Mouse (Mus musculus) hindbrain, embryonic 13.5 days (tissue): Measurements from ENCODE around the gene Mtus2. TPM values are rescaled to one million over a fixed set of nuclear protein-coding genes. Genes with fewer than 3 reads are reported as not detected.

Source experiments
- ATAC-seq: fragments of 200-750 bp; cut with Nextera tagmentation; 2 replicates; pipeline ENCODE4 v1.8.0; 2017; ENCODE audit warnings: moderate TSS enrichment; ENCODE audit not compliant: low FRiP score
- H3K27ac ChIP-seq: fragments of 300-500 bp; sonication (generic); 2 replicates; pipeline ENCODE4 v1.5.1; 2015; ENCODE audit warnings: inconsistent platforms, mild to moderate bottlenecking, moderate library complexity
- H3K27me3 ChIP-seq: fragments of 300-500 bp; sonication (generic); 2 replicates; pipeline ENCODE4 v1.6.1; 2015; ENCODE audit warnings: mild to moderate bottlenecking, inconsistent platforms
- H3K36me3 ChIP-seq: fragments of 300-500 bp; sonication (generic); 2 replicates; pipeline ENCODE4 v1.6.1; 2015; ENCODE audit warnings: mild to moderate bottlenecking, inconsistent platforms
- H3K4me1 ChIP-seq: fragments of 300-500 bp; sonication (generic); replicated peaks from 2 replicates; pipeline ENCODE4 v1.6.1; 2015; ENCODE audit warnings: inconsistent platforms
- H3K4me2 ChIP-seq: fragments of 300-500 bp; sonication (generic); 2 replicates; pipeline ENCODE4 v1.6.1; 2015; ENCODE audit warnings: inconsistent platforms, mild to moderate bottlenecking, moderate library complexity
- H3K4me3 ChIP-seq: fragments of 300-500 bp; sonication (generic); 2 replicates; pipeline ENCODE4 v1.5.1; 2015; ENCODE audit warnings: mild to moderate bottlenecking, inconsistent platforms
- H3K9ac ChIP-seq: fragments of 300-500 bp; sonication (generic); 2 replicates; pipeline ENCODE4 v1.6.1; 2015; ENCODE audit warnings: mild to moderate bottlenecking, inconsistent platforms
- H3K9me3 ChIP-seq: fragments of 300-500 bp; sonication (generic); 2 replicates; pipeline ENCODE4 v1.6.1; 2016; ENCODE audit warnings: inconsistent platforms
- WGBS: fragments of 180-500 bp; shearing (Covaris S2); methylation state at CpG from one replicate; pipeline ENCODE4 v1.1.7; 2015; 5-methylcytosine and 5-hydroxymethylcytosine counted together
- polyA plus RNA-seq: library from polyadenylated mRNA; unstranded; fragments of >200 nt; fragmentation: Nextera tagmentation; extraction: Ambion mirVana; gene quantifications from 2 replicates; pipeline ENCODE4 v1.2.1, GENCODE M21; 2015

The Mtus2 gene
- polyA plus RNA-seq, 1 experiment from 2014 or later, result 45.8 TPM

DNA sequence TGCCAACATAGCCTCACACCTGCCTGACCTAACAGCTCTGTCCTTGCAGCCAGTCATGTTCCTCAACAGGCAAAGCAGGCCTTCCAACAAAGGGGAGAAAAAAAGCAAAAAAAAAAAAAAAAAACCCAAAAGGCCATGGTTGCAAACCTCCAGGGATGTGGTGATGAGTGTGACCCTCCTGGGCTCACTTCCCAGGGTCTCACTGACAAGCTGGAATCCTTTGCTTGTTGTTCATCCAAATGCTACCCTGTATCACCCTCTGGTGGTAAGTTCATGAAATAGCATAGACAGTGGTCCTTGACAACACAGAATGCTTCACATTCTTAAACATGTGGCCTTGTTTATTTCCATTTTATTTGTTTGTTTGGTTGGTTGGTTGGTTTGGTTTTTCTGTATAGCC lies 281.9 kb downstream of the Mtus2 start:
- H3K9ac ChIP-seq, result no peak overlapping the region
- ATAC-seq, result no peak; the same call in 1 of the 2 replicates
- H3K4me1 ChIP-seq, result no peaks in the 10 kb centered on the region; the same call in 1 of the 2 replicates
- no peaks in the 10 kb centered on the region for H3K27me3 ChIP-seq
- H3K27ac ChIP-seq, result no peak overlapping the region
- H3K4me2 ChIP-seq, result no peak overlapping the region
- H3K36me3 ChIP-seq, result no peaks in the 10 kb centered on the region; the same call in 1 of the 2 replicates
- H3K9me3 ChIP-seq, result no peaks in the 10 kb centered on the region
- no peak overlapping the region for H3K4me3 ChIP-seq

DNA sequence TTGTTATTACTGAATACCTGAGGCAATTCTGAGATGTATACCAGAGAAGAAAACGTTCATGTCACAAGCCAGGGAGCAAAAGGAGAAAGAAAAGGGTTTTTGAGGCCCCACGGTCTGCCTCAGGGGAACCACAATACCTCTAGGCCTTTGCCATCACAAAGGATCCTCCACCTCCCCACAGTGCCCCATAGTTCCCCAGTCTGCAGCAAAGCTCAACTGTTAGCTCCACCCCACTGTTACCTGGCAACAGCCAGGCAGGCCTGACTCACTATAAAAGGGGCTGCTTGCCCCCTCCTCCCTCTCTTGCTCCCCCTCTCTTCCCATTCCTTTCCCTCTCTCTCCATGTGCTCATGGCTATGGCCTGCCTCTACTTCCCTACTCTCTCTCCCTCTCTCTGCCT lies 282.6 kb downstream of the Mtus2 start:
- Histone ChIP-seq H3K9ac (no peak overlapping the region), H3K27ac (no peak overlapping the region), H3K9me3 (no peaks in the 10 kb centered on the region), H3K4me1 (no peaks in the 10 kb centered on the region; the same call in 1 of the 2 replicates), H3K4me3 (no peak overlapping the region), H3K27me3 (no peaks in the 10 kb centered on the region), H3K4me2 (no peak overlapping the region), H3K36me3 (0 out of 2 replicates have a peak, but pooled peaks cover 3% of the 10 kb centered on the region)
- 0 out of 2 replicates have a peak, but pooled peaks have one; percentile 22 for ATAC-seq
- 9% methylated on average over 2 of the region's 2 CpGs for WGBS

DNA sequence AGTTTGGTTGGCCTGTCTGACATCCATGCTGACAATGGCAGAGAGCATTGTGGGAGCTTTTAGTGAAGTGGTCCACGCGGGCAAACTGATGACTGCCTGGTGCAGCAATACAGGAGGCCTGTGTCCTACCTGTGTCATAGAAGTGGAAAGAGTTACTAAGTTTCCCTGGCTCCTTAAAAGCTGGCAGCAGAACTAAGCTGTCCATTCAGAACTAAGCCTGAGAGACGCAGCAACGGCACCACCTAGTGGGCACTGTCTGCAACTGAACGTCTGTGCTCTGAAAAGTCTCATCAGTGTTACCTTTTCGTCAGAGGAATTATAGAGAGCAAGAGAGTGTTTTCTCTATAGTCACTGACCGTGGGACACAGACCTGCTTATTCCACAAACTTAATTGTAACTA lies 284.8 kb downstream of the Mtus2 start:
- Histone ChIP-seq H3K4me3 (no peak overlapping the region), H3K9ac (no peak overlapping the region), H3K4me2 (no peak overlapping the region), H3K9me3 (no peaks in the 10 kb centered on the region), H3K27ac (no peak overlapping the region), H3K27me3 (no peaks in the 10 kb centered on the region), H3K4me1 (no peaks in the 10 kb centered on the region; the same call in 1 of the 2 replicates), H3K36me3 (peaks cover 7% of the 10 kb centered on the region; the same call in 1 of the 2 replicates)
- 0 out of 2 replicates have a peak, but pooled peaks have one; percentile 54 for ATAC-seq
- WGBS, result 10% methylated on average over 7 of the region's 7 CpGs

DNA sequence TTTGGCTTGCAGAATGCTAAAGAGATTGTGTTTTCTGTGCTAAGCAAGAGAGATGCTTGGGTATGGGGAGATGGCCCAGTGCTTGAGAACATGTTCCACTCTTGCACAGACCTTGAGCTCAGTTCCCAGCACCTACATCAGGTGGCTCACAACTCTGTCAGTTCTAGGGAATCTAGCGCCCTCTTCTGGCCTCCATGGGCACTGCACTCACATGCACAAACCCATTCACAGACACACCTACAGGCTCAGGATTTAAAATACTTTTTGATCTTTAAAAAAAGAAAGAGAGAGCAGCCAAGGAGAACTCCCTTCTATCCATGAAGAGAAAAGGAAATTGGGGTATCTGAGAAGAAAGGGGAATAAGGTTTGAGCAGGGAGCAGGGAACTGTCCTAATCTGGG lies 287.4 kb downstream of the Mtus2 start:
- ATAC-seq, result no peak
- 38% methylated on average over 1 of the region's 1 CpGs for WGBS
- no peak overlapping the region for H3K27ac ChIP-seq
- H3K36me3 ChIP-seq, result peaks cover 7% of the 10 kb centered on the region; the same call in 1 of the 2 replicates
- no peaks in the 10 kb centered on the region for H3K9me3 ChIP-seq
- no peak overlapping the region for H3K4me3 ChIP-seq
- H3K4me1 ChIP-seq, result no peaks in the 10 kb centered on the region; the same call in 1 of the 2 replicates
- no peaks in the 10 kb centered on the region for H3K27me3 ChIP-seq
- no peak overlapping the region for H3K4me2 ChIP-seq
- H3K9ac ChIP-seq, result no peak overlapping the region

DNA sequence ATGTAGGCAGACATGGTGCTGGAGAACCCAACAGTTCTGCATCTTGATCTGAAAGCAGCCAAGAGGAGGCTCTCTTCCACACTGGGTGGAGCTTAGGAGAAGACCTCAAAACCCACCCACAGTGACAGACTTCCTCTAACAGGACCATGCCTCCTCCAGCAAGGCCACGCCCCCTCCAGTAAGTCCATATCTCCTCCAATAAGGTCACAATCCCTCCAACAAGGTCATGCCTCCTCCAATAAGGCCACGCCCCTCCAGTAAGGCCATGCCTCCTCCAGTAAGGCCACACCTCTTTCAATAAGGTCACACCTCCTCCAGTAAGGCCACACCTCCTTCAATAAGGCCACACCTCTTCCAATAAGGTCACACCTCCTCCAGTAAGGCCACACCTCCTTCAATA lies 288.3 kb downstream of the Mtus2 start:
- 87% methylated on average over 2 of the region's 2 CpGs for WGBS

DNA sequence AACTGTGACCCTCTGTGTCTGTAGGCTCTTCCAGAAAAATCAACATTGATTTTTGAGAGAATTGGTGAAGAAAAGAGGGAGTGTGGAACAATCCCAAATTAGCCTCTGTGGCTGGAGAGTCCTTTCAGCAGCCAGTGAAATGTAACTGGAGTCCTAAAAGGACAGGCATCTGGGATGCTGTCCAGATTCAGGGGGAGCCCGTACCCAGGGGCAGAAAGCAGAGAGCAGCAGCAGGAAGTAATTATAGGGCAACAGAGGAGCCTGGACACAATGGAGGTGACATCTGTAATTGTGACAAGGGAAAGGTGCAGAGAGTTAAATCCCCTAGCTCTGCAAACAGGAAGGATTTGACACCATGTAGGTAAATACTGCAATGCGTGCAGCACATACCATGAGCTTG lies 291.1 kb downstream of the Mtus2 start:
- Histone ChIP-seq H3K36me3 (peaks cover 7% of the 10 kb centered on the region; the same call in 1 of the 2 replicates), H3K9ac (no peak overlapping the region), H3K4me1 (no peaks in the 10 kb centered on the region), H3K27ac (peak overlapping the region; percentile 36; the same call in 1 of the 2 replicates), H3K4me2 (no peak overlapping the region), H3K4me3 (no peak overlapping the region), H3K9me3 (0 out of 2 replicates have a peak, but pooled peaks cover 3% of the 10 kb centered on the region), H3K27me3 (no peaks in the 10 kb centered on the region)
- ATAC-seq, result no peak
- 53% methylated on average over 2 of the region's 2 CpGs for WGBS

More for the DNA sequence above, 288.3 kb downstream of the Mtus2 start:
- Histone ChIP-seq H3K27ac (no peak overlapping the region), H3K36me3 (peaks cover 7% of the 10 kb centered on the region; the same call in 1 of the 2 replicates), H3K4me3 (no peak overlapping the region), H3K4me1 (no peaks in the 10 kb centered on the region), H3K9me3 (0 out of 2 replicates have a peak, but pooled peaks cover under 1% of the 10 kb centered on the region), H3K4me2 (no peak overlapping the region), H3K27me3 (no peaks in the 10 kb centered on the region), H3K9ac (no peak overlapping the region)
- ATAC-seq, result no peak

DNA sequence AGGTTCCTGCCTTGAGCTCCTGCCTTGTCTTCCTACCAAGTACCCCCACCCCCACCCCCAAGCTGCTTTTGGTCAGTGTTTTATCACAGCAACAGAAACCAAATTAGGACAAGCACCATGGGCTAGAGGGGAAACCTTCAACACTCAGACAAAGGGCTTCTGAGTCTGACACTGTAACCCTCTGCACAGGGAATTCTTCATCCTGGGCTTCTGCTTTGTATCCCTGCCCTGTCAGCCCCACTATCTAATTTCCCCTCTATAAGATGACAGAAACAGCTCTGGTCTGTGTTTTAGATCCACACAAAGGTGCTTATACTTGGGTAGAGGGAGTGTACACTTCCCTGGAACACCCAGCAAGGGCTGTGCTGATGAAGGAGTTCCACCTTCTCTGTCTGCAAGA lies 294.7 kb downstream of the Mtus2 start:
- Histone ChIP-seq H3K4me1 (no peaks in the 10 kb centered on the region), H3K27me3 (no peaks in the 10 kb centered on the region), H3K4me2 (no peak overlapping the region), H3K9me3 (0 out of 2 replicates have a peak, but pooled peaks cover 3% of the 10 kb centered on the region), H3K4me3 (no peak overlapping the region), H3K36me3 (no peaks in the 10 kb centered on the region), H3K27ac (no peak overlapping the region), H3K9ac (no peak overlapping the region; the same call in 1 of the 2 replicates)
- no peak for ATAC-seq

DNA sequence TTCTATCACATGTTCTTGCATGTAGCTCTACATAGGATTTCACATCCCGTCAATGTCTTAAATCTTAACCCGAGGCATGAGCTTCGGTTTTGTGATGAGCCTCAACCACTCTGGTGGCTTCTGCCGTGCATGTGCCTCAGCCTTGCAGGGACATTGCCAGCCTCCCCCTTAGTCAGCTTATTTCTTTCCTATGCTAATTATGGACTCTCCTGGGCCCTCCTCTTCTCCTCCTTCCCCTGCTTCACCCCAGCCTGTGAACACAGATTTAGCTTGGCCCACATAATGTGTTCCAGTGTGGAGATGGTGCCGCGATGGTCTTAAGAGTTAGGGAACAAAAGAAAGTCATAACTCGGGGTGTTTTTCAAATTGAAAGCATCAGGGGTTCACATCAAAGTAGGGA lies 304.9 kb downstream of the Mtus2 start:
- Histone ChIP-seq H3K4me1 (peaks cover 17% of the 10 kb centered on the region), H3K36me3 (no peaks in the 10 kb centered on the region), H3K27ac (no peak overlapping the region), H3K9me3 (0 out of 2 replicates have a peak, but pooled peaks cover 4% of the 10 kb centered on the region), H3K9ac (no peak overlapping the region), H3K27me3 (peaks cover 13% of the 10 kb centered on the region; the same call in 1 of the 2 replicates), H3K4me3 (no peak overlapping the region), H3K4me2 (no peak overlapping the region)
- ATAC-seq, result no peak
- 83% methylated on average over 7 of the region's 7 CpGs for WGBS

DNA sequence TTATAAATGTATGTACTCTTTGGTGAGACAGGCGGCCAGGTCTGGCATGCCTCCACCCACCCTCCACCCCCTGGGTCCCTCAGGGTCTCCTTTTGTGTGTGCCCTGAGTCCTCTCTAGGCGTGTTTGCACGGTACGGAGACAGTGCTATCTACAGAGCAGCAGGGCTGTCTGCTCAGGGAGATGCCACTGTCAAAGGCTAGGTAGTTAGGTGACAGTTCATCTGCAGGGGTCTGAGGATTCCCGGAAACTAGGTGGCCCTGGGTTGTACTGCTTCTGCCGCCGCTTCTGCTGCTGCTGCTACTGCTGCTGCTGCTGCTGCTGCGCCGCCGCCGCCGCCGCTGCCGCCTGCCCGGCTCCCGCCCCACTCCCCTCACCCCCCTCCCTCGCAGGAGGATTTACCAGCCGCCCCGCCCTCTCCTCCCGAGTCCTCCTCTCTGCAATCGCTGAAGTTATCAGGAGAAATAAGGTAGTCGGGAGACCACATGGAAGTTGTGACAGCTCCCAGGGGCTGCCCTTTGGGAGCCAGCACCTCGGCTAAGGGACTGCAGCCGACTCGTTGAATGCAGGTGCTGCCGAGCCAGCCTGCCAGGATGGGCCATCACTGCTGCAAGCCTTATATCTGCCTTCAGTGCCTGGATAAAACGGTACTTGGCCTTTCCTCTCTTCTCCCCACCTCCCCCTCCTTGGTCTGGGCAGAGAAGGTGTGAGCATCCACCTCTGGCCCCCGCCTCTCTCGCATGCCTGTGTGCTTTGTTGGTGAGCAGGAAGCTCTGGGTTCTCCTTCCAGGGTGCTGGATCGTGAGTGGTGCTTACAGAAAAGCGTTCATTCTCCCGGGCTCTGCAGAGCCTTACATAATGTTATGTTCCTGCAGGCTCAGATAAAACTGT lies 307.9 kb downstream of the Mtus2 start:
- Histone ChIP-seq H3K4me3 (peak overlapping the region; percentile 58), H3K4me1 (peaks cover 17% of the 10 kb centered on the region)
- under 1% methylated on average over 32 of the region's 32 CpGs for WGBS

DNA sequence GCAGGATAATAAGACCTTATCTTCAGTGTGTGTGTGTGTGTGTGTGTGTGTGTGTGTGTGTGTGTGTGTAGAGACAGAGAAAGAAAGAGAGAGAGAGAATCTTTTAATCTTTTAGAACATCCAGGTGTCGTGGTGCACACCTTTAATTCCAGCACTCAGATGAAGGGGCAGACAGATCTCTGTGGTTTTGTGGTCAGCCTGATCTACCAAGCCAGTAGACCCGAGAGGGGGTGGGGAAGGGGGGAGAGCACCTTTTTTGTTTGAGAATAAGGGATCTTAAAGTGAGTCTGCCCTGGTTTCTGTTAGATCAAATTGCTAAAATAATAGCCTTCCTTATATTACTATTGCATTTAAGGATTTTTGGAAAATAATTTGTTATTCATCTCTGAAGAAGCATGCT lies 309.7 kb downstream of the Mtus2 start:
- Histone ChIP-seq H3K27ac (no peak overlapping the region), H3K9ac (no peak overlapping the region), H3K4me2 (peak overlapping the region; percentile 80; the same call in 1 of the 2 replicates), H3K27me3 (peaks cover 13% of the 10 kb centered on the region; the same call in 1 of the 2 replicates), H3K4me3 (no peak overlapping the region), H3K9me3 (no peaks in the 10 kb centered on the region), H3K36me3 (no peaks in the 10 kb centered on the region), H3K4me1 (peaks cover 17% of the 10 kb centered on the region)
- WGBS, result 77% methylated on average over 2 of the region's 2 CpGs
- ATAC-seq, result no peak

More for the DNA sequence above, 307.9 kb downstream of the Mtus2 start:
- no peaks in the 10 kb centered on the region for H3K9me3 ChIP-seq
- H3K27me3 ChIP-seq, result peaks cover 13% of the 10 kb centered on the region; the same call in 1 of the 2 replicates
- peak overlapping the region; percentile 84 for H3K27ac ChIP-seq
- H3K36me3 ChIP-seq, result no peaks in the 10 kb centered on the region
- H3K4me2 ChIP-seq, result peak overlapping the region; percentile 80
- H3K9ac ChIP-seq, result peak overlapping the region; percentile 78
- peak; percentile 79 for ATAC-seq

DNA sequence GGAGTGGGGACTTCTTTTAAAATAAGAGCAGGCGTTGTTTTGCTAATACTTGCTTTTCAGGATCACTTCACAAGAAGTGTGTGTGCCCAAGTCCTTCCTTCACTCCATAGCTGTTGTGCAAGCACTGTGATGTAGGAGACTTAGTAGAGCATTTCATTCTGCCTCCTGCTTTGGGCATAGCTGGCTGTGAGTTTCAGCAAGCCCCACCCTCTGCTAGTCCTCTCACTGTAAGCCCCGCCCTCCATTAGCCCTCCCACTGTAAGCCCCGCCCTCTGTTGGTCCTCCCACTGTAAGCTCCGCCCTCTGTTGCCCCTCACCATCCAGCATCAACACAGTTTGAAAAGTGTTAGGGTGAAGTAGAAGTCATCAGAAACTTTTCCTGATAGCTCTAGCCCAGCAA lies 310.3 kb downstream of the Mtus2 start:
- Histone ChIP-seq H3K4me3 (no peak overlapping the region), H3K9me3 (no peaks in the 10 kb centered on the region), H3K36me3 (no peaks in the 10 kb centered on the region), H3K9ac (no peak overlapping the region), H3K27ac (no peak overlapping the region), H3K4me2 (no peak overlapping the region), H3K4me1 (peaks cover 17% of the 10 kb centered on the region), H3K27me3 (peaks cover 13% of the 10 kb centered on the region; the same call in 1 of the 2 replicates)
- no peak for ATAC-seq
- whole genome bisulfite sequencing, result 73% methylated on average over 4 of the region's 4 CpGs

DNA sequence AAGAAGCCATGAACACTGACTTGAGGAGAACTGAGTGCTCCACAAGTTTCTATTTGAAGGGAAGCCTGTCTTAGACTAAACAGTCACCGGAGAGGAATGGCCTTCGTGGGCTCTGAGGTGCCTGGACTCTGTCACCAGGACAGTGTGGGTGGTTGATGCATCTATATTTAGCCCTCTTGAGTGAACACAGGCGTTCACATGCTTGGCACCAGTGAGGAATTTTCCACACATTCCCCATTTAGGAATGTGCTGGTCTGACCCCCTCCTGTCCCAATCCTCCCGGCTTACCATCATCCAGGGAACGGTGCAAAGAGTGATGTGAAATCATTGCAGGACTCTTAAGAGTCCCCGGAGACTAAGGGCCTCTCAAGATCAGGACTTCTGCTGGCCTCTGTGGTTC lies 314.9 kb downstream of the Mtus2 start:
- Histone ChIP-seq H3K27ac (no peak overlapping the region), H3K4me3 (no peak overlapping the region), H3K9ac (no peak overlapping the region), H3K4me2 (no peak overlapping the region), H3K27me3 (no peaks in the 10 kb centered on the region), H3K36me3 (no peaks in the 10 kb centered on the region), H3K9me3 (no peaks in the 10 kb centered on the region), H3K4me1 (no peaks in the 10 kb centered on the region)
- WGBS, result 86% methylated on average over 6 of the region's 6 CpGs
- no peak for ATAC-seq
